Mouse (Mus musculus): ENCODE measurements around the gene Nrbf2. TPM values are rescaled to one million over a fixed set of nuclear protein-coding genes. Genes with fewer than 3 reads are reported as not detected.
A peak's percentile ranks its signal among the peaks of the same experiment; 100 is the strongest.

Nrbf2 gene
- polyA plus RNA-seq, 1 experiment from 2014 or later: 48.1 TPM

- Histone ChIP-seq H3K9ac (replicated peaks; ENCODE audit: low read length) (no peak overlapping the region), H3K36me3 (replicated peaks; ENCODE audit: control insufficient read depth, insufficient read depth, low read depth, low read length) (no peaks in the 10 kb centered on the region), H3K27ac (replicated peaks; ENCODE audit: low read depth, low read length) (no peak overlapping the region), H3K4me3 (ENCODE audit: low read depth, low read length) (no peak overlapping the region), H3K4me2 (ENCODE audit: low read depth, low read length) (no peak overlapping the region), H3K27me3 (ENCODE audit: control insufficient read depth, insufficient read depth, low read length) (no peaks in the 10 kb centered on the region), H3K4me1 (ENCODE audit: control insufficient read depth, insufficient read depth, low read length) (no peaks in the 10 kb centered on the region), H3K9me3 (replicated peaks; ENCODE audit: control insufficient read depth, low read length) (no peaks in the 10 kb centered on the region)
- DNase-seq (ENCODE audit: low spot score) (no peak), ATAC-seq (replicated peaks; ENCODE audit: insufficient number of reproducible peaks, low FRiP score, low TSS enrichment, low read depth) (no peak)
- 80% methylated on average over 3 of the region's 3 CpGs for WGBS
Measured at GRCm38 (mm10) chr10:67287877-67288276, 2.8 kb upstream of the Nrbf2 start.

DNA sequence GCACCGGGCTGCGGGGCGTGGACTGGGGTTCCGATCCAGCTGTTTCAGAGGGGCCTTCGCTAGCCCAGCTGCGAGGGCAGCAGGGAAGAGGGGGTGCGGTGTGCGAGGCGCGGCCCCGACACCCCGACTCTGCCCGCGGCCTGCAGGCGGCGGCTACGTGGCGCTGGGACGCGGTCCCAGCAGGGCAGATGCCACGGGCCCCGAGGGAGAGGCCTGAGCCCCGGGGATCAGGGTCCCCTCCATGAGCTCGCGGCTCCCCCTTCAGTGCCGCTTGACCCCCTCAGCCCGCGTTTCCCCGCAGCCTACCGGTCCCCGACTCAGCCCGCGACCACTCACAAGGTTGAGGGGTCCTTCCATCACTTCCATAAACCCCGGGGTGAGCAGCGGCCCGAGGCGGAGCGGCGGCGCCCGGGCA, 337 bp downstream of the Nrbf2 start:
- H3K27ac ChIP-seq (replicated peaks; ENCODE audit: low read depth, low read length): 0 out of 2 replicates have a peak overlapping the region, but pooled peaks have one; percentile 35
- peak overlapping the region; percentile 88 for H3K9ac ChIP-seq (replicated peaks; ENCODE audit: low read length)
- no peaks in the 10 kb centered on the region for H3K9me3 ChIP-seq (replicated peaks; ENCODE audit: control insufficient read depth, low read length)
- no peaks in the 10 kb centered on the region for H3K4me1 ChIP-seq (ENCODE audit: control insufficient read depth, insufficient read depth, low read length)
- peak overlapping the region; percentile 92 for H3K4me3 ChIP-seq (ENCODE audit: low read depth, low read length)
- DNase-seq (ENCODE audit: low spot score) (peak; percentile 10), ATAC-seq (replicated peaks; ENCODE audit: insufficient number of reproducible peaks, low FRiP score, low TSS enrichment, low read depth) (peak; percentile 73)
- H3K4me2 ChIP-seq (ENCODE audit: low read depth, low read length): peak overlapping the region; percentile 85
- no peaks in the 10 kb centered on the region for H3K36me3 ChIP-seq (replicated peaks; ENCODE audit: control insufficient read depth, insufficient read depth, low read depth, low read length)
- WGBS: 0% methylated on average over 35 of the region's 41 CpGs
- no peaks in the 10 kb centered on the region for H3K27me3 ChIP-seq (ENCODE audit: control insufficient read depth, insufficient read depth, low read length)

GRCm38 (mm10) chr10:67284311-67284710, 794 bp downstream of the Nrbf2 start:
- no peak for DNase-seq (ENCODE audit: low spot score)
- ATAC-seq (replicated peaks; ENCODE audit: insufficient number of reproducible peaks, low FRiP score, low TSS enrichment, low read depth): no peak; the same call in 1 of the 2 replicates
- peak overlapping the region; percentile 88 for H3K9ac ChIP-seq (replicated peaks; ENCODE audit: low read length)
- H3K4me3 ChIP-seq (ENCODE audit: low read depth, low read length): peak overlapping the region; percentile 92
- 0 out of 2 replicates have a peak overlapping the region, but pooled peaks have one; percentile 35 for H3K27ac ChIP-seq (replicated peaks; ENCODE audit: low read depth, low read length)
- 5% methylated on average over 10 of the region's 10 CpGs for WGBS
- no peaks in the 10 kb centered on the region for H3K27me3 ChIP-seq (ENCODE audit: control insufficient read depth, insufficient read depth, low read length)
- H3K9me3 ChIP-seq (replicated peaks; ENCODE audit: control insufficient read depth, low read length): no peaks in the 10 kb centered on the region
- H3K36me3 ChIP-seq (replicated peaks; ENCODE audit: control insufficient read depth, insufficient read depth, low read depth, low read length): no peaks in the 10 kb centered on the region
- H3K4me2 ChIP-seq (ENCODE audit: low read depth, low read length): peak overlapping the region; percentile 85
- no peaks in the 10 kb centered on the region for H3K4me1 ChIP-seq (ENCODE audit: control insufficient read depth, insufficient read depth, low read length)

- DNase-seq (ENCODE audit: low spot score) (no peak), ATAC-seq (replicated peaks; ENCODE audit: insufficient number of reproducible peaks, low FRiP score, low TSS enrichment, low read depth) (no peak)
- H3K9me3 ChIP-seq (replicated peaks; ENCODE audit: control insufficient read depth, low read length): no peaks in the 10 kb centered on the region
- WGBS: 89% methylated on average over 9 of the region's 9 CpGs
- no peak overlapping the region for H3K4me2 ChIP-seq (ENCODE audit: low read depth, low read length)
- H3K27ac ChIP-seq (replicated peaks; ENCODE audit: low read depth, low read length): no peak overlapping the region
- no peak overlapping the region for H3K4me3 ChIP-seq (ENCODE audit: low read depth, low read length)
- no peaks in the 10 kb centered on the region for H3K27me3 ChIP-seq (ENCODE audit: control insufficient read depth, insufficient read depth, low read length)
- no peak overlapping the region for H3K9ac ChIP-seq (replicated peaks; ENCODE audit: low read length)
- H3K4me1 ChIP-seq (ENCODE audit: control insufficient read depth, insufficient read depth, low read length): no peaks in the 10 kb centered on the region
- no peaks in the 10 kb centered on the region for H3K36me3 ChIP-seq (replicated peaks; ENCODE audit: control insufficient read depth, insufficient read depth, low read depth, low read length)
Measured at GRCm38 (mm10) chr10:67283516-67283915, 1.6 kb downstream of the Nrbf2 start.

GRCm38 (mm10) chr10:67282531-67282930, 2.6 kb downstream of the Nrbf2 start:
- no peaks in the 10 kb centered on the region for H3K36me3 ChIP-seq (replicated peaks; ENCODE audit: control insufficient read depth, insufficient read depth, low read depth, low read length)

GRCm38 (mm10) chr10:67281852-67282251, 3.3 kb downstream of the Nrbf2 start:
- ATAC-seq (replicated peaks; ENCODE audit: insufficient number of reproducible peaks, low FRiP score, low TSS enrichment, low read depth): no peak
- Histone ChIP-seq H3K27me3 (ENCODE audit: control insufficient read depth, insufficient read depth, low read length) (no peaks in the 10 kb centered on the region), H3K27ac (replicated peaks; ENCODE audit: low read depth, low read length) (no peak overlapping the region), H3K4me2 (ENCODE audit: low read depth, low read length) (no peak overlapping the region), H3K4me1 (ENCODE audit: control insufficient read depth, insufficient read depth, low read length) (no peaks in the 10 kb centered on the region), H3K36me3 (replicated peaks; ENCODE audit: control insufficient read depth, insufficient read depth, low read depth, low read length) (no peaks in the 10 kb centered on the region), H3K9ac (replicated peaks; ENCODE audit: low read length) (no peak overlapping the region), H3K9me3 (replicated peaks; ENCODE audit: control insufficient read depth, low read length) (no peaks in the 10 kb centered on the region), H3K4me3 (ENCODE audit: low read depth, low read length) (no peak overlapping the region)
- no peak for DNase-seq (ENCODE audit: low spot score)
- WGBS: 80% methylated on average over 8 of the region's 8 CpGs

More at GRCm38 (mm10) chr10:67282531-67282930, 2.6 kb downstream of the Nrbf2 start:
- no peak for DNase-seq (ENCODE audit: low spot score)
- Histone ChIP-seq H3K4me1 (ENCODE audit: control insufficient read depth, insufficient read depth, low read length) (no peaks in the 10 kb centered on the region), H3K27ac (replicated peaks; ENCODE audit: low read depth, low read length) (no peak overlapping the region), H3K27me3 (ENCODE audit: control insufficient read depth, insufficient read depth, low read length) (no peaks in the 10 kb centered on the region), H3K9me3 (replicated peaks; ENCODE audit: control insufficient read depth, low read length) (no peaks in the 10 kb centered on the region), H3K4me2 (ENCODE audit: low read depth, low read length) (no peak overlapping the region), H3K9ac (replicated peaks; ENCODE audit: low read length) (no peak overlapping the region), H3K4me3 (ENCODE audit: low read depth, low read length) (no peak overlapping the region)
- 79% methylated on average over 2 of the region's 2 CpGs for WGBS
- no peak for ATAC-seq (replicated peaks; ENCODE audit: insufficient number of reproducible peaks, low FRiP score, low TSS enrichment, low read depth)

- ATAC-seq (replicated peaks; ENCODE audit: insufficient number of reproducible peaks, low FRiP score, low TSS enrichment, low read depth): no peak
- no peak overlapping the region for H3K9ac ChIP-seq (replicated peaks; ENCODE audit: low read length)
- H3K4me1 ChIP-seq (ENCODE audit: control insufficient read depth, insufficient read depth, low read length): no peaks in the 10 kb centered on the region
- no peak overlapping the region for H3K27ac ChIP-seq (replicated peaks; ENCODE audit: low read depth, low read length)
- no peaks in the 10 kb centered on the region for H3K27me3 ChIP-seq (ENCODE audit: control insufficient read depth, insufficient read depth, low read length)
- no peak overlapping the region for H3K4me3 ChIP-seq (ENCODE audit: low read depth, low read length)
- no peak for DNase-seq (ENCODE audit: low spot score)
- H3K4me2 ChIP-seq (ENCODE audit: low read depth, low read length): no peak overlapping the region
- H3K36me3 ChIP-seq (replicated peaks; ENCODE audit: control insufficient read depth, insufficient read depth, low read depth, low read length): no peaks in the 10 kb centered on the region; the same call in 1 of the 2 replicates
- no peaks in the 10 kb centered on the region for H3K9me3 ChIP-seq (replicated peaks; ENCODE audit: control insufficient read depth, low read length)
Measured at GRCm38 (mm10) chr10:67275916-67276315, 9.2 kb downstream of the Nrbf2 start.

GRCm38 (mm10) chr10:67264852-67265251, 20.3 kb downstream of the Nrbf2 start:
- Histone ChIP-seq H3K4me2 (ENCODE audit: low read depth, low read length) (no peak overlapping the region), H3K4me1 (ENCODE audit: control insufficient read depth, insufficient read depth, low read length) (no peaks in the 10 kb centered on the region), H3K27ac (replicated peaks; ENCODE audit: low read depth, low read length) (no peak overlapping the region), H3K36me3 (replicated peaks; ENCODE audit: control insufficient read depth, insufficient read depth, low read depth, low read length) (peaks cover 3% of the 10 kb centered on the region; the same call in 1 of the 2 replicates), H3K27me3 (ENCODE audit: control insufficient read depth, insufficient read depth, low read length) (no peaks in the 10 kb centered on the region), H3K9me3 (replicated peaks; ENCODE audit: control insufficient read depth, low read length) (no peaks in the 10 kb centered on the region), H3K4me3 (ENCODE audit: low read depth, low read length) (no peak overlapping the region), H3K9ac (replicated peaks; ENCODE audit: low read length) (no peak overlapping the region)
- 70% methylated on average over 1 of the region's 1 CpGs for WGBS
- ATAC-seq (replicated peaks; ENCODE audit: insufficient number of reproducible peaks, low FRiP score, low TSS enrichment, low read depth) (no peak), DNase-seq (ENCODE audit: low spot score) (peak; percentile 70)
